Mouse (Mus musculus): ENCODE results near the gene G0s2. TPM values are rescaled to one million over a fixed set of nuclear protein-coding genes. Genes with fewer than 3 reads are reported as not detected.
A peak's percentile ranks its signal among the peaks of the same experiment; 100 is the strongest.

Gene G0s2
- 50.8 and 60.1 TPM in 2 replicates for polyA plus RNA-seq (2015; fragmentation: Nextera tagmentation; extraction: Ambion mirVana)

GRCm38 (mm10) chr1:193272916-193273601 is at the start of gene G0s2:
Gene G0s2, minus strand, starts transcription at chr1:193273217.
- ATAC-seq (ENCODE audit: extremely low read depth, insufficient number of reproducible peaks, low FRiP score, low TSS enrichment): peak; percentile 71

GRCm38 (mm10) chr1:193320398-193320797 is 47.4 kb upstream of the G0s2 start:
- no peak overlapping the region for H3K4me2 ChIP-seq
- no peak overlapping the region for H3K4me3 ChIP-seq
- H3K4me1 ChIP-seq: peaks cover 49% of the 10 kb centered on the region
- no peak overlapping the region for H3K27ac ChIP-seq (replicated peaks)
- H3K9ac ChIP-seq: no peak overlapping the region
- no peaks in the 10 kb centered on the region for H3K9me3 ChIP-seq
- ATAC-seq (ENCODE audit: extremely low read depth, insufficient number of reproducible peaks, low FRiP score, low TSS enrichment): no peak
- 81% methylated on average over 8 of the region's 8 CpGs for WGBS
- H3K36me3 ChIP-seq: no peaks in the 10 kb centered on the region
- no peaks in the 10 kb centered on the region for H3K27me3 ChIP-seq (replicated peaks)

More at GRCm38 (mm10) chr1:193272916-193273601, at the start of gene G0s2:
- H3K4me3 ChIP-seq: peak within 1 kb of the TSS; percentile 63
- peak within 1 kb of the TSS; percentile 94 for H3K9ac ChIP-seq
- no peaks in the 10 kb centered on the region for H3K27me3 ChIP-seq (replicated peaks)
- no peaks in the 10 kb centered on the region for H3K36me3 ChIP-seq
- H3K9me3 ChIP-seq: no peaks in the 10 kb centered on the region
- peaks cover 24% of the 10 kb centered on the region for H3K4me1 ChIP-seq
- WGBS: under 1% methylated on average over 23 of the region's 23 CpGs
- peak within 1 kb of the TSS; percentile 97 for H3K27ac ChIP-seq (replicated peaks)
- peak within 1 kb of the TSS; percentile 80 for H3K4me2 ChIP-seq

- Histone ChIP-seq H3K9ac (no peak overlapping the region), H3K4me3 (no peak overlapping the region), H3K9me3 (no peaks in the 10 kb centered on the region), H3K36me3 (no peaks in the 10 kb centered on the region), H3K27me3 (replicated peaks) (no peaks in the 10 kb centered on the region), H3K27ac (replicated peaks) (no peak overlapping the region), H3K4me1 (peaks cover 56% of the 10 kb centered on the region), H3K4me2 (no peak overlapping the region)
- no peak for ATAC-seq (ENCODE audit: extremely low read depth, insufficient number of reproducible peaks, low FRiP score, low TSS enrichment)
- 28% methylated on average over 3 of the region's 3 CpGs for WGBS
Observed at GRCm38 (mm10) chr1:193319721-193320120, 46.7 kb upstream of the G0s2 start.

- 11% methylated on average over 6 of the region's 6 CpGs for WGBS
- Histone ChIP-seq H3K4me3 (no peak overlapping the region), H3K27me3 (replicated peaks) (no peaks in the 10 kb centered on the region), H3K27ac (replicated peaks) (peak overlapping the region; percentile 96), H3K9me3 (no peaks in the 10 kb centered on the region), H3K9ac (peak overlapping the region; percentile 13; the same call in 1 of the 2 replicates), H3K4me1 (peaks cover 55% of the 10 kb centered on the region), H3K36me3 (no peaks in the 10 kb centered on the region), H3K4me2 (no peak overlapping the region)
- ATAC-seq (ENCODE audit: extremely low read depth, insufficient number of reproducible peaks, low FRiP score, low TSS enrichment): peak; percentile 79
Observed at GRCm38 (mm10) chr1:193317159-193317559, 44.1 kb upstream of the G0s2 start.

- Histone ChIP-seq H3K4me3 (no peak overlapping the region), H3K4me2 (no peak overlapping the region), H3K9ac (0 out of 2 replicates have a peak overlapping the region, but pooled peaks have one; percentile 29), H3K4me1 (peaks cover 62% of the 10 kb centered on the region), H3K27me3 (replicated peaks) (no peaks in the 10 kb centered on the region), H3K27ac (replicated peaks) (peak overlapping the region; percentile 96), H3K36me3 (no peaks in the 10 kb centered on the region), H3K9me3 (no peaks in the 10 kb centered on the region)
- no peak for ATAC-seq (ENCODE audit: extremely low read depth, insufficient number of reproducible peaks, low FRiP score, low TSS enrichment)
- 31% methylated on average over 9 of the region's 9 CpGs for WGBS
Observed at GRCm38 (mm10) chr1:193316358-193316750, 43.3 kb upstream of the G0s2 start.

- Histone ChIP-seq H3K27ac (replicated peaks) (peak overlapping the region; percentile 96), H3K36me3 (no peaks in the 10 kb centered on the region), H3K4me1 (peaks cover 65% of the 10 kb centered on the region), H3K9ac (peak overlapping the region; percentile 60; the same call in 1 of the 2 replicates), H3K9me3 (no peaks in the 10 kb centered on the region), H3K4me3 (no peak overlapping the region), H3K4me2 (no peak overlapping the region), H3K27me3 (replicated peaks) (no peaks in the 10 kb centered on the region)
- ATAC-seq (ENCODE audit: extremely low read depth, insufficient number of reproducible peaks, low FRiP score, low TSS enrichment): peak; percentile 40; the same call in 1 of the 2 replicates
- 19% methylated on average over 5 of the region's 5 CpGs for WGBS
Observed at GRCm38 (mm10) chr1:193315705-193316357, 42.8 kb upstream of the G0s2 start.

GRCm38 (mm10) chr1:193311596-193311995 is 38.6 kb upstream of the G0s2 start:
- no peak overlapping the region for H3K4me2 ChIP-seq
- H3K36me3 ChIP-seq: no peaks in the 10 kb centered on the region
- H3K9me3 ChIP-seq: no peaks in the 10 kb centered on the region
- peaks cover 42% of the 10 kb centered on the region for H3K4me1 ChIP-seq
- no peak overlapping the region for H3K9ac ChIP-seq
- no peak for ATAC-seq (ENCODE audit: extremely low read depth, insufficient number of reproducible peaks, low FRiP score, low TSS enrichment)
- no peak overlapping the region for H3K4me3 ChIP-seq
- no peaks in the 10 kb centered on the region for H3K27me3 ChIP-seq (replicated peaks)
- no peak overlapping the region for H3K27ac ChIP-seq (replicated peaks)
- WGBS: 50% methylated on average over 1 of the region's 1 CpGs

- Histone ChIP-seq H3K9ac (no peak overlapping the region), H3K4me3 (no peak overlapping the region), H3K4me1 (peaks cover 32% of the 10 kb centered on the region), H3K27me3 (replicated peaks) (no peaks in the 10 kb centered on the region), H3K27ac (replicated peaks) (no peak overlapping the region), H3K36me3 (no peaks in the 10 kb centered on the region), H3K9me3 (no peaks in the 10 kb centered on the region), H3K4me2 (no peak overlapping the region)
- 84% methylated on average over 3 of the region's 3 CpGs for WGBS
- no peak for ATAC-seq (ENCODE audit: extremely low read depth, insufficient number of reproducible peaks, low FRiP score, low TSS enrichment)
Observed at GRCm38 (mm10) chr1:193310519-193311085, 37.6 kb upstream of the G0s2 start.

- Histone ChIP-seq H3K4me2 (no peak overlapping the region), H3K27ac (replicated peaks) (no peak overlapping the region), H3K9me3 (no peaks in the 10 kb centered on the region), H3K4me3 (no peak overlapping the region), H3K4me1 (peaks cover 25% of the 10 kb centered on the region), H3K9ac (no peak overlapping the region), H3K27me3 (replicated peaks) (no peaks in the 10 kb centered on the region), H3K36me3 (no peaks in the 10 kb centered on the region)
- ATAC-seq (ENCODE audit: extremely low read depth, insufficient number of reproducible peaks, low FRiP score, low TSS enrichment): no peak
- WGBS: 23% methylated on average over 1 of the region's 1 CpGs
Observed at GRCm38 (mm10) chr1:193309785-193310518, 36.9 kb upstream of the G0s2 start.

- Histone ChIP-seq H3K36me3 (no peaks in the 10 kb centered on the region), H3K9ac (no peak overlapping the region), H3K27ac (replicated peaks) (no peak overlapping the region), H3K27me3 (replicated peaks) (no peaks in the 10 kb centered on the region), H3K9me3 (no peaks in the 10 kb centered on the region), H3K4me3 (no peak overlapping the region), H3K4me1 (peaks cover 13% of the 10 kb centered on the region), H3K4me2 (no peak overlapping the region)
- 84% methylated on average over 2 of the region's 2 CpGs for WGBS
- no peak for ATAC-seq (ENCODE audit: extremely low read depth, insufficient number of reproducible peaks, low FRiP score, low TSS enrichment)
Observed at GRCm38 (mm10) chr1:193306832-193307231, 33.8 kb upstream of the G0s2 start.

- WGBS: 49% methylated on average over 7 of the region's 7 CpGs
- no peaks in the 10 kb centered on the region for H3K27me3 ChIP-seq (replicated peaks)
- H3K4me1 ChIP-seq: peaks cover 9% of the 10 kb centered on the region
- H3K9me3 ChIP-seq: no peaks in the 10 kb centered on the region
- H3K36me3 ChIP-seq: no peaks in the 10 kb centered on the region
- no peak for ATAC-seq (ENCODE audit: extremely low read depth, insufficient number of reproducible peaks, low FRiP score, low TSS enrichment)
- no peak overlapping the region for H3K27ac ChIP-seq (replicated peaks)
- no peak overlapping the region for H3K9ac ChIP-seq
- no peak overlapping the region for H3K4me2 ChIP-seq
- no peak overlapping the region for H3K4me3 ChIP-seq
Observed at GRCm38 (mm10) chr1:193305386-193305785, 32.4 kb upstream of the G0s2 start.
